Comparison of ENCODE assay signal across 14 mouse cellular contexts in genomic region chr2:129604032-129604431, GRCm38 (mm10). TPM values are rescaled to one million over a fixed set of nuclear protein-coding genes. Genes with fewer than 3 reads are reported as not detected.
DNase-seq lines count a peak whose midpoint lies in the region; TF ChIP-seq lines count a peak whose summit lies in the region.
"Had no signal": no experiment of that assay in that cellular context is flagged by ENCODE, and none has a peak within 500 bp of the region (broad histone marks: within the 10 kb centered on the region; RNA-seq: fewer than 3 reads in every experiment).

No protein-coding gene starts in this region.

- no peaks in the 10 kb centered on the region for H3K9me3 ChIP-seq in heart, embryonic 10.5 days
- H3K9me3 ChIP-seq: stomach, embryonic 15.5 days had no signal

- H3K4me1 ChIP-seq in heart, embryonic 10.5 days: peaks cover 51% of the 10 kb centered on the region

- peaks cover 2% of the 10 kb centered on the region; the same call in 1 of the 2 replicates for H3K36me3 ChIP-seq in heart, embryonic 10.5 days

- TF ChIP-seq CTCF in layer of hippocampus, adult 2 months (conservative IDR thresholded peaks at IDR 0.05): no peak

- peak; percentile 97 for DNase-seq in heart, adult 11 months
- DNase-seq in heart, embryonic 10.5 days (ENCODE audit: low spot score): no peak
- no peak for DNase-seq in layer of hippocampus, adult 2 months (ENCODE audit: low spot score in 2 of 2)
- DNase-seq in layer of hippocampus, adult 9-11 months: no peak
- DNase-seq in embryo, embryonic 9.5 days (ENCODE audit: extremely low spot score): peak; percentile 43
- DNase-seq in kidney, postnatal 4 days: peak; percentile 24 to 36
- DNase-seq in adrenal gland, postnatal 4 days (ENCODE audit: low spot score in 2 of 2): no peak
- no peak for DNase-seq in right cerebral cortex, postnatal 4 days
- DNase-seq: adrenal gland, adult 8-10 months; lung, postnatal 14 days; right cerebral cortex, postnatal 25 days; thymus, postnatal 4 days had no signal

- no peak overlapping the region for H3K27ac ChIP-seq in heart, embryonic 10.5 days
- peak overlapping the region; percentile 36; the same call in 1 of the 2 replicates for H3K27ac ChIP-seq in layer of hippocampus, adult 2 months
- H3K27ac ChIP-seq: stomach, embryonic 15.5 days had no signal

- H3K27me3 ChIP-seq in heart, embryonic 10.5 days (ENCODE audit: insufficient read depth, poor library complexity, severe bottlenecking): no peaks in the 10 kb centered on the region
- H3K27me3 ChIP-seq: Patski; stomach, embryonic 15.5 days had no signal

- H3K4me3 ChIP-seq in heart, embryonic 10.5 days: no peak overlapping the region
- no peak overlapping the region for H3K4me3 ChIP-seq in layer of hippocampus, adult 2 months
- H3K4me3 ChIP-seq: stomach, embryonic 15.5 days had no signal

- 26% methylated on average over 6 of the region's 6 CpGs for WGBS in heart, embryonic 10.5 days

RNA-seq across cellular contexts. Expression of gene Sirpa, which starts 11.4 kb away (rescaled TPM):
- 11.0 and 12.8 TPM in 2 replicates for polyA plus RNA-seq in heart, embryonic 10.5 days (2016; fragmentation: Nextera tagmentation; extraction: Ambion mirVana)
- 100 to 1,000 TPM; 279 to 289 TPM for total RNA-seq in layer of hippocampus, adult 2 months (2021)
- total RNA-seq in adrenal gland, postnatal 4 days (2021): 10 to 100 TPM; 76.8 to 79.1 TPM

Comparison
In these comparisons a context has a peak if more than half of its experiments do, and no peak if none do; other contexts are left out.
1. DNase-seq: peak in heart, adult 11 months (single experiment), embryo, embryonic 9.5 days (single experiment) and kidney, postnatal 4 days (2 of 2); none in heart, embryonic 10.5 days (single experiment), layer of hippocampus, adult 2 months (0 of 2), layer of hippocampus, adult 9-11 months (single experiment), adrenal gland, postnatal 4 days (0 of 2) and right cerebral cortex, postnatal 4 days (single experiment).